Mouse (Mus musculus) liver, embryonic 14.5 days (tissue): ENCODE data around the gene Taf1. TPM values are rescaled to one million over a fixed set of nuclear protein-coding genes. Genes with fewer than 3 reads are reported as not detected.
A peak's percentile ranks its signal among the peaks of the same experiment; 100 is the strongest.

Source experiments
- ATAC-seq: fragments of 200-750 bp; cut with Nextera tagmentation; 2 replicates; pipeline ENCODE4 v1.8.0; 2017; ENCODE audit warnings: moderate number of reproducible peaks, mild to moderate bottlenecking, moderate library complexity; ENCODE audit not compliant: insufficient read depth
- DNase-seq, 3 experiments: peaks; one replicate each; pipeline ENCODE4 v3.0.0-alpha.2; 2012 to 2013; ENCODE audit warnings: low read depth in 3 of 3, low spot score in 3 of 3
- H3K27ac ChIP-seq: fragments of 300-500 bp; sonication (generic); 2 replicates; pipeline ENCODE4 v1.5.1; 2014; ENCODE audit warnings: moderate library complexity, mild to moderate bottlenecking, control low read depth, inconsistent platforms
- H3K27me3 ChIP-seq: fragments of 300-500 bp; sonication (generic); 2 replicates; pipeline ENCODE4 v1.6.1; 2014; ENCODE audit warnings: mild to moderate bottlenecking, low read length, moderate library complexity; ENCODE audit not compliant: control insufficient read depth, insufficient read depth
- H3K36me3 ChIP-seq: fragments of 300-500 bp; sonication (generic); replicated peaks from 2 replicates; pipeline ENCODE4 v1.6.1; 2014; ENCODE audit warnings: low read depth; ENCODE audit not compliant: control insufficient read depth, insufficient read depth
- H3K4me1 ChIP-seq, 2 experiments: fragments of 200-500 bp in 1 of 2; fragments of 300-500 bp in 1 of 2; sonication (generic) in 1 of 2; replicated peaks; 2 replicates each; pipeline ENCODE4 v1.6.1; 2012 to 2014; ENCODE audit warnings: antibody characterized with exemption in 1 of 2, inconsistent platforms in 1 of 2, low read length in 1 of 2; ENCODE audit not compliant: control insufficient read depth in 2 of 2, insufficient read depth in 2 of 2
- H3K4me2 ChIP-seq: fragments of 300-500 bp; sonication (generic); 2 replicates; pipeline ENCODE4 v1.6.1; 2014; ENCODE audit warnings: low read depth, mild to moderate bottlenecking, control low read depth, moderate library complexity
- H3K4me3 ChIP-seq, 2 experiments: fragments of 200-500 bp in 1 of 2; fragments of 300-500 bp in 1 of 2; sonication (generic) in 1 of 2; 2 replicates each; pipeline ENCODE4 v1.5.1; 2012 to 2014; ENCODE audit warnings: low read depth in 2 of 2, low read length in 2 of 2, mild to moderate bottlenecking in 2 of 2, control low read depth in 1 of 2, inconsistent platforms in 1 of 2, moderate library complexity in 1 of 2; ENCODE audit not compliant: insufficient read depth in 1 of 2
- H3K9ac ChIP-seq: fragments of 300-500 bp; sonication (generic); replicated peaks from 2 replicates; pipeline ENCODE4 v1.6.1; 2014; ENCODE audit warnings: mild to moderate bottlenecking, control low read depth, moderate library complexity
- H3K9me3 ChIP-seq: fragments of 300-500 bp; sonication (generic); 2 replicates; pipeline ENCODE4 v1.6.1; 2016; ENCODE audit warnings: low read length, mixed read lengths; ENCODE audit not compliant: control insufficient read depth
- CTCF ChIP-seq: IDR thresholded peaks from 2 replicates; pipeline ENCODE4 v1.5.1; 2016; ENCODE audit warnings: antibody characterized with exemption, low read depth, control low read depth
- EP300 ChIP-seq: IDR thresholded peaks from 2 replicates; pipeline ENCODE4 v1.6.1; 2016; ENCODE audit warnings: antibody characterized with exemption, low read depth
- WGBS: fragments of 180-500 bp; shearing (Covaris S2); extraction: QIAGEN DNeasy Blood & Tissue Kit; methylation state at CpG from one replicate; pipeline ENCODE4 v1.1.7; 2014; ENCODE audit not compliant: insufficient replicate concordance; 5-methylcytosine and 5-hydroxymethylcytosine counted together
- polyA plus RNA-seq, 2 experiments: library from polyadenylated mRNA; depleted of rRNA in 1 of 2; stranded (reverse) in 1 of 2; unstranded in 1 of 2; fragments of >200 nt; fragmentation: Nextera tagmentation in 1 of 2; extraction: Ambion mirVana in 1 of 2; gene quantifications; 2 replicates each; pipeline versions ENCODE4 v1.2.1 to v1.2.3; 2012 to 2014

The Taf1 gene
- polyA plus RNA-seq, 2 experiments = 6.1 to 12.5 TPM

DNA sequence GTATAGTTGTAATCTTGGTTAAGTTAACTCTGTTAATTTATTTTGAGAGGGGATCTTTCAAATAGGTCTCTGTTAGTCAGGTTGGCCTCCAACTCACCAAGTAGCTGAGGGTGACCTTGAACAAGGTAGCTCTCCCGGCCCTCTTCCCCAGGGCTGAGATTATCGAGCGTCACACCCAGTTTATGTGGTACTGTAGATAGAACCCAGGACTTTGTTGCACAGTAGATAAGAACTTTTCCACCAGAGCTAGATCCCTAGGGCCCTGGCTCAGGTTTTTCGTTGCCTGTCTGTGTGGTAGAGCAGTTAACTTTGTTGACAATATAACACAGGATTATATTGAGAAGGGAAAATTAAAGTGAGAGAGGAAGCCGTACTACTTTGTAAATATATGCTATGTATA is 114.1 kb downstream of the Taf1 start:
- H3K4me3 ChIP-seq = no peak overlapping the region
- H3K9me3 ChIP-seq = no peaks in the 10 kb centered on the region
- ATAC-seq (peak; percentile 78), DNase-seq (peak in 1 of 3 experiments; percentile 36)
- H3K4me2 ChIP-seq = 0 out of 2 replicates have a peak overlapping the region, but pooled peaks have one; percentile 13
- WGBS = 38% methylated on average over 5 of the region's 5 CpGs
- no peak overlapping the region for H3K27ac ChIP-seq
- H3K27me3 ChIP-seq = no peaks in the 10 kb centered on the region; the same call in 1 of the 2 replicates
- peaks cover 12% of the 10 kb centered on the region for H3K36me3 ChIP-seq
- no peak overlapping the region for H3K9ac ChIP-seq
- peaks cover 0 to 5% of the 10 kb centered on the region in 2 experiments; a peak in 2 of 4 replicates for H3K4me1 ChIP-seq
- TF ChIP-seq EP300 (peak; percentile 32; the same call in 1 of the 2 replicates), CTCF (no peak)

Other genes with a start within 250 kb of the Taf1 start
- gene Nlgn3, start 233.6 kb upstream of the Taf1 start, polyA plus RNA-seq (2012; rRNA removed) = 0.03 and 0.06 TPM in 2 replicates
- 0.05 and 0.08 TPM in 2 replicates for gene Nlgn3, start 233.6 kb upstream of the Taf1 start, polyA plus RNA-seq (2014; fragmentation: Nextera tagmentation; extraction: Ambion mirVana)
- gene Gjb1, start 156.4 kb upstream of the Taf1 start, polyA plus RNA-seq (2012; rRNA removed) = 42.1 and 62.5 TPM in 2 replicates
- gene Gjb1, start 156.4 kb upstream of the Taf1 start, polyA plus RNA-seq (2014; fragmentation: Nextera tagmentation; extraction: Ambion mirVana) = 52.5 and 56.6 TPM in 2 replicates
- 9.6 and 11.4 TPM in 2 replicates for gene Zmym3, start 111.9 kb upstream of the Taf1 start, polyA plus RNA-seq (2012; rRNA removed)
- gene Zmym3, start 111.9 kb upstream of the Taf1 start, polyA plus RNA-seq (2014; fragmentation: Nextera tagmentation; extraction: Ambion mirVana) = 4.3 and 4.4 TPM in 2 replicates
- 78.8 and 117 TPM in 2 replicates for gene Nono, start 103.4 kb upstream of the Taf1 start, polyA plus RNA-seq (2012; rRNA removed)
- 103 and 113 TPM in 2 replicates for gene Nono, start 103.4 kb upstream of the Taf1 start, polyA plus RNA-seq (2014; fragmentation: Nextera tagmentation; extraction: Ambion mirVana)
- gene Itgb1bp2, start 83.6 kb upstream of the Taf1 start, polyA plus RNA-seq (2012; rRNA removed) = 0.58 and 0.96 TPM in 2 replicates
- 0.17 and 0.23 TPM in 2 replicates for gene Itgb1bp2, start 83.6 kb upstream of the Taf1 start, polyA plus RNA-seq (2014; fragmentation: Nextera tagmentation; extraction: Ambion mirVana)
- gene Ogt, start 107.3 kb downstream of the Taf1 start, polyA plus RNA-seq (2012; rRNA removed) = 42.8 and 54.2 TPM in 2 replicates
- gene Ogt, start 107.3 kb downstream of the Taf1 start, polyA plus RNA-seq (2014; fragmentation: Nextera tagmentation; extraction: Ambion mirVana) = 49.8 and 57.2 TPM in 2 replicates
- gene Cxcr3, start 201.5 kb downstream of the Taf1 start, polyA plus RNA-seq (2012; rRNA removed) = 0.20 and 0.26 TPM in 2 replicates
- 0.20 and 0.28 TPM in 2 replicates for gene Cxcr3, start 201.5 kb downstream of the Taf1 start, polyA plus RNA-seq (2014; fragmentation: Nextera tagmentation; extraction: Ambion mirVana)